Mouse (Mus musculus) liver, postnatal 0 days (tissue): ENCODE measurements around the gene Tnni1. TPM values are rescaled to one million over a fixed set of nuclear protein-coding genes. Genes with fewer than 3 reads are reported as not detected.
A peak's percentile ranks its signal among the peaks of the same experiment; 100 is the strongest.

Experiments used
- ATAC-seq: fragments of 200-750 bp; cut with Nextera tagmentation; 2 replicates; pipeline ENCODE4 v1.8.0; 2017; ENCODE audit warnings: mild to moderate bottlenecking, moderate library complexity
- DNase-seq: peaks from one replicate; pipeline ENCODE4 v3.0.0-alpha.2; 2016
- H3K27ac ChIP-seq: fragments of 300-500 bp; sonication (generic); 2 replicates; pipeline ENCODE4 v1.5.1; 2014; ENCODE audit warnings: antibody characterized with exemption, moderate library complexity, mild to moderate bottlenecking, low read depth
- H3K27me3 ChIP-seq: fragments of 300-500 bp; sonication (generic); 2 replicates; pipeline ENCODE4 v1.6.1; 2014; ENCODE audit warnings: low read length, control low read depth, mixed read lengths; ENCODE audit not compliant: insufficient read depth
- H3K36me3 ChIP-seq: fragments of 300-500 bp; sonication (generic); replicated peaks from 2 replicates; pipeline ENCODE4 v1.6.1; 2014; ENCODE audit warnings: mild to moderate bottlenecking, control low read depth, low read length, moderate library complexity, mixed read lengths; ENCODE audit not compliant: insufficient read depth
- H3K4me1 ChIP-seq: fragments of 300-500 bp; sonication (generic); 2 replicates; pipeline ENCODE4 v1.6.1; 2014; ENCODE audit warnings: antibody characterized with exemption, mild to moderate bottlenecking, control low read depth; ENCODE audit not compliant: insufficient read depth
- H3K4me2 ChIP-seq: fragments of 300-500 bp; sonication (generic); 2 replicates; pipeline ENCODE4 v1.6.1; 2014; ENCODE audit warnings: low read depth, mild to moderate bottlenecking, low read length, moderate library complexity, mixed read lengths
- H3K4me3 ChIP-seq: fragments of 300-500 bp; sonication (generic); 2 replicates; pipeline ENCODE4 v1.5.1; 2014; ENCODE audit warnings: low read depth, low read length
- H3K9ac ChIP-seq: fragments of 300-500 bp; sonication (generic); replicated peaks from 2 replicates; pipeline ENCODE4 v1.6.1; 2014; ENCODE audit warnings: mild to moderate bottlenecking, moderate library complexity
- H3K9me3 ChIP-seq: fragments of 300-500 bp; sonication (generic); 2 replicates; pipeline ENCODE4 v1.6.1; 2016; ENCODE audit warnings: mild to moderate bottlenecking, control low read depth, low read length, mixed read lengths
- CTCF ChIP-seq: sonication (generic); IDR thresholded peaks from 2 replicates; pipeline ENCODE4 v1.5.1; 2016; ENCODE audit warnings: antibody characterized with exemption, low read depth
- EP300 ChIP-seq: IDR thresholded peaks from 2 replicates; pipeline ENCODE4 v1.6.1; 2016; ENCODE audit warnings: antibody characterized with exemption, low read depth, mild to moderate bottlenecking
- WGBS: fragments of 180-500 bp; shearing (Covaris S2); extraction: QIAGEN DNeasy Blood & Tissue Kit; methylation state at CpG from one replicate; pipeline ENCODE4 v1.1.7; 2014; ENCODE audit not compliant: insufficient replicate concordance; 5-methylcytosine and 5-hydroxymethylcytosine counted together
- polyA plus RNA-seq: library from polyadenylated mRNA; unstranded; fragments of >200 nt; fragmentation: Nextera tagmentation; extraction: Ambion mirVana; gene quantifications from 2 replicates; pipeline ENCODE4 v1.2.1, GENCODE M21; 2015

Gene Tnni1
- polyA plus RNA-seq, 1 experiment from 2014 or later, result 1.2 TPM

DNA sequence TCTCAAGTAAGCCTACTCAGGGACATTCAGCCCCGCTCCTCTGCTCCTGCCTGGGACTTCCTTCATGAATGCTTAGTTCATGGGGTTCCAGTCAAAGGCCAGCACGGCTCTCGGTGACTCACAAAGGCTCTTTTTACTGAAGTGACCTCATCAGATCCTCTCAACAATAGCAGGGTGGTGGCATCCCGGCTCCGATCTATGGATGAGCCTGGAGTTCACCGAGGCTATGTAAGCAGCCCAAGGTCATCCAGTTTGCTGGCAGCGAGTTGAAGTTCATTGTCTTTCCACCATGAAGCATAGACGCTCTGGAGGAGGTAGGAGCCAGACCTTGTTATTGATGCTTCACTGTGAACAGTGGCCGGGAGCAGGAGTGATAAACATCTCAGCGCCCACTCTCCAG is 3.6 kb downstream of the Tnni1 start:
- no peak overlapping the region for H3K9ac ChIP-seq
- H3K27me3 ChIP-seq, result 0 out of 2 replicates have a peak, but pooled peaks cover 6% of the 10 kb centered on the region
- H3K4me3 ChIP-seq, result no peak overlapping the region
- ATAC-seq (0 out of 2 replicates have a peak, but pooled peaks have one; percentile 26), DNase-seq (no peak)
- peaks cover 6% of the 10 kb centered on the region for H3K4me1 ChIP-seq
- H3K9me3 ChIP-seq, result no peaks in the 10 kb centered on the region
- H3K27ac ChIP-seq, result no peak overlapping the region
- no peaks in the 10 kb centered on the region for H3K36me3 ChIP-seq
- H3K4me2 ChIP-seq, result no peak overlapping the region
- 61% methylated on average over 10 of the region's 10 CpGs for WGBS
- TF ChIP-seq EP300 (no peak), CTCF (no peak)

DNA sequence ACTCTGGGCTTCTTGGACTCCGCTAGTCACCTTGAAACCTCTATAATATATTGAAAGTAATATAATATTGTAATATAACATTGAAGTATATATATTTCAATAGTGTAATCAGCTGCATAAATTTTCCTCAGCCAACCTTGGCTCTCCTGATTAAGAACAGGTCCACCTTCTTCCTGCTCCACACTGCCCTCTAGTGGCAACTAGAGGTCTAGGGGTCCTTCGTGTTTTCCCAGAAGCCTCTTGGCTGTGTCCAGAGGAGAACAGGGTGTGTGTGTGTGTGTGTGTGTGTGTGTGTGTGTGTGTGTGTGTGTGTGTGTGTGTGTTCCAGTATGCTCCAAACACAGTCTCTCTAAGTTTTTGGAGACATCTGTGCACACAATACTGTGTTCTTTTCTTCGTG is 8.6 kb downstream of the Tnni1 start:
- ATAC-seq, result peak; percentile 66
- WGBS, result 43% methylated on average over 3 of the region's 3 CpGs

GRCm38 (mm10) chr1:135788708-135789107 is 9.5 kb downstream of the Tnni1 start:
- Histone ChIP-seq H3K36me3 (no peaks in the 10 kb centered on the region), H3K4me1 (peaks cover 6% of the 10 kb centered on the region), H3K9me3 (no peaks in the 10 kb centered on the region), H3K27ac (no peak overlapping the region), H3K9ac (no peak overlapping the region), H3K27me3 (peaks cover 6% of the 10 kb centered on the region), H3K4me3 (no peak overlapping the region), H3K4me2 (no peak overlapping the region)
- peak; percentile 62 for TF ChIP-seq CTCF
- no peak for TF ChIP-seq EP300
- no peak for ATAC-seq
- peak; percentile 36 for DNase-seq
- WGBS, result 13% methylated on average over 10 of the region's 10 CpGs

More for the DNA sequence above, 8.6 kb downstream of the Tnni1 start:
- H3K4me2 ChIP-seq, result no peak overlapping the region
- no peak overlapping the region for H3K9ac ChIP-seq
- H3K4me3 ChIP-seq, result no peak overlapping the region
- 0 out of 2 replicates have a peak, but pooled peaks cover 3% of the 10 kb centered on the region for H3K27me3 ChIP-seq
- no peaks in the 10 kb centered on the region for H3K36me3 ChIP-seq
- TF ChIP-seq CTCF, result peak; percentile 88
- no peak for TF ChIP-seq EP300
- peak; percentile 78 for DNase-seq
- H3K27ac ChIP-seq, result no peak overlapping the region
- H3K9me3 ChIP-seq, result no peaks in the 10 kb centered on the region
- H3K4me1 ChIP-seq, result 0 out of 2 replicates have a peak, but pooled peaks cover 3% of the 10 kb centered on the region

GRCm38 (mm10) chr1:135789815-135790214 is 10.6 kb downstream of the Tnni1 start:
- DNase-seq (peak; percentile 86), ATAC-seq (peak; percentile 43; the same call in 1 of the 2 replicates)
- TF ChIP-seq CTCF (peak; percentile 96), EP300 (no peak)
- Histone ChIP-seq H3K9ac (no peak overlapping the region), H3K36me3 (no peaks in the 10 kb centered on the region), H3K4me1 (peaks cover 9% of the 10 kb centered on the region), H3K4me3 (no peak overlapping the region), H3K27ac (no peak overlapping the region), H3K4me2 (no peak overlapping the region), H3K27me3 (peaks cover 8% of the 10 kb centered on the region), H3K9me3 (no peaks in the 10 kb centered on the region)
- WGBS, result 18% methylated on average over 5 of the region's 5 CpGs

DNA sequence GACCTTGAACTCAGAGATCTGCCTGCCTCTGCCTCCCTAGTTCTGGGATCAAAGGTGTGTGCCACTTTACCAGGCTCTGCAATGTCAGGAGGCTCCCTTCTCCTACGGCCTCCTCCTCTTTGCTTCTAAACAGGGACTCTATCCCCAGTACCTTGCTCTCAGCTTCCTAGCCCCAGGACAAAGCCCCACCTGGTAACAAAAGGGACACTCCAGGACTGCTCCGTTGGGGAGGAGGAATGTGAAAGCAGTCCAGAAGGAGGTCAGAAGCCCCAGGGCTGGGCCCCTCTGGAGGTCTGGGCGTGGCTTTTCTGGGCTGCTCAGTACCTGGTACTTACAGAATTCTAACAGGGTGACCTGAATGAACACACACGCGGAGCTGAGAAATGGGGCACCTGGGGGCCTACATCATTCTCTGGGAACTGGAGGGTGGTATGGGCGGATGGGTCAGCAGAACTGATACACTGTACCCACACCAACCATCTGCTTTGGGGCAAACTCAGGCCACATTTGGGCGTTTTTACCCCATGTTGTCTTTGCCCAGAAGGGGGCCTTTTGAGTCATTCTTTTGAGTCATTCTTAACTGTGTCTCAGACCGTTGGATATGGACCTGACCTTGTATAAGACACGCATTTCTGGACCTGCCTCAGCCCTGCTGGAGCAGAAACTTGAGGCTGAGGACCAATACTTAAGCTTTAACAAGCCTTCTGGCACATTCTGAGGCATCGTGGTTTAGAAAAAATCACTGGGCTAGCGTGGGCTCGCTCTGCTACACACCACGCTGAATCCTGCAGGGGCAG is 13.1 kb downstream of the Tnni1 start:
- no peaks in the 10 kb centered on the region for H3K36me3 ChIP-seq
- no peaks in the 10 kb centered on the region for H3K9me3 ChIP-seq
- H3K4me1 ChIP-seq, result peaks cover 9% of the 10 kb centered on the region
- DNase-seq (no peak), ATAC-seq (no peak)
- WGBS, result 66% methylated on average over 13 of the region's 13 CpGs
- H3K9ac ChIP-seq, result no peak overlapping the region
- H3K27me3 ChIP-seq, result peaks cover 16% of the 10 kb centered on the region
- TF ChIP-seq EP300 (no peak), CTCF (0 out of 2 replicates have a peak, but pooled peaks have one; percentile 13)
- H3K27ac ChIP-seq, result no peak overlapping the region
- H3K4me2 ChIP-seq, result no peak overlapping the region
- H3K4me3 ChIP-seq, result no peak overlapping the region

GRCm38 (mm10) chr1:135793370-135794215 is 14.4 kb downstream of the Tnni1 start:
- peak overlapping the region; percentile 18 for H3K4me3 ChIP-seq
- WGBS, result 11% methylated on average over 24 of the region's 27 CpGs

More at GRCm38 (mm10) chr1:135793370-135794215, 14.4 kb downstream of the Tnni1 start:
- Histone ChIP-seq H3K36me3 (no peaks in the 10 kb centered on the region), H3K27ac (no peak overlapping the region), H3K27me3 (peaks cover 16% of the 10 kb centered on the region), H3K4me2 (peak overlapping the region; percentile 62), H3K4me1 (peaks cover 6% of the 10 kb centered on the region), H3K9me3 (no peaks in the 10 kb centered on the region), H3K9ac (no peak overlapping the region; the same call in 1 of the 2 replicates)
- TF ChIP-seq EP300 (no peak), CTCF (no peak)
- DNase-seq, result no peak
- ATAC-seq, result peak; percentile 9; the same call in 1 of the 2 replicates
